Mouse (Mus musculus): ENCODE measurements around the gene Dip2c. TPM values are rescaled to one million over a fixed set of nuclear protein-coding genes. Genes with fewer than 3 reads are reported as not detected.

The Dip2c gene
- total and polyA plus RNA-seq, 3 experiments = 0.04 to 0.14 (median 0.08) TPM

GRCm38 (mm10) chr13:9297266-9297665 lies 20.9 kb downstream of the Dip2c start:
- H3K4me2 ChIP-seq (ENCODE audit: insufficient read depth, low read depth, poor library complexity, severe bottlenecking) = no peak overlapping the region
- no peaks in the 10 kb centered on the region for H3K36me3 ChIP-seq (replicated peaks in 1 of 2; ENCODE audit: control insufficient read depth in 1 of 2, insufficient read depth in 1 of 2, low read length in 1 of 2)
- in situ Hi-C loops (cut with MboI; ENCODE audit: low pct_ligation_motif_present, low pct_unique_long_range_greater_than_20kb, low sequenced_read_pairs) (no loop called here), dilution Hi-C loops (cut with MboI; ENCODE audit: extremely low pct_ligation_motif_present, extremely low pct_unique_long_range_greater_than_20kb, low sequenced_read_pairs) (no loop called here)
- no peak for DNase-seq (ENCODE audit: extremely low read depth)
- H3K27me3 ChIP-seq (replicated peaks) = no peaks in the 10 kb centered on the region
- no peak for TF ChIP-seq EP300 (IDR thresholded peaks at IDR 0.05; ENCODE audit: low read length)
- no peak for TF ChIP-seq TCF12 (IDR thresholded peaks at IDR 0.05; ENCODE audit: low read depth, low read length)
- no peak for TF ChIP-seq USF1 (IDR thresholded peaks at IDR 0.05; ENCODE audit: low read depth, low read length)
- TF ChIP-seq HCFC1 (IDR thresholded peaks at IDR 0.05; ENCODE audit: low read depth, low read length) = no peak
- no peak for TF ChIP-seq ZMIZ1 (IDR thresholded peaks at IDR 0.05; ENCODE audit: low read depth, low read length)
- TF ChIP-seq TBP (conservative IDR thresholded peaks at IDR 0.05; ENCODE audit: low read depth, low read length) = no peak
- TF ChIP-seq ETS1 (conservative IDR thresholded peaks at IDR 0.05; ENCODE audit: low read depth, low read length) = no peak
- TF ChIP-seq ZKSCAN1 (IDR thresholded peaks at IDR 0.05; ENCODE audit: borderline replicate concordance, low read depth, low read length) = no peak
- H3K9me3 ChIP-seq (replicated peaks; ENCODE audit: low read length) = no peaks in the 10 kb centered on the region
- H3K79me2 ChIP-seq (replicated peaks; ENCODE audit: control insufficient read depth, extremely low read depth, insufficient read depth, poor library complexity, severe bottlenecking) = no peaks in the 10 kb centered on the region
- no peak overlapping the region for H3K27ac ChIP-seq (ENCODE audit: insufficient read depth, low read depth)
- H3K9ac ChIP-seq (ENCODE audit: insufficient read depth, low read depth) = no peak overlapping the region
- H3K4me1 ChIP-seq (ENCODE audit: control insufficient read depth in 1 of 2, insufficient read depth in 2 of 2) = no peaks in the 10 kb centered on the region
- no peak overlapping the region for H3K4me3 ChIP-seq (replicated peaks in 1 of 3; ENCODE audit: low read depth in 2 of 3, low read length in 2 of 3, poor library complexity in 1 of 3)

DNA sequence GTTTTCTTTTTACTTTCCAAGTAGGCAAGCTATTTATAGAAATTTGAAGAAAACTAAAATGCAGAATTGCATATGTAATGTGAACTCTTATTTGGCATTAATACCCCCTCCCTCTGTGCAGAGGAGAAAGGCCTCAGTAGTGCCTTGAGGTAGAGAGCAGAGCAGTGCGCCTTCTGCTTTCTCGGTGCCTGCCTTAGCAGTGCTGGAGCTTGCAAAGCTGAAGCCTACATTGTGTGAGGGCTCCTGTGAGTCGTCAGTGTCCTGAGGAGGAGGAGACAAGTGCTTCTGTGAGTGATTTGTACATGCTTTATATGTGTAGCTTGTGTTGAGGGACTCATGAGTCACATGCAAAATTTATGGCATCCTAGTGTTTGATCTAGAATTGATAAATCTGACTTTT lies 21.4 kb downstream of the Dip2c start:
- H3K36me3 ChIP-seq (replicated peaks in 1 of 2; ENCODE audit: control insufficient read depth in 1 of 2, insufficient read depth in 1 of 2, low read length in 1 of 2) = no peaks in the 10 kb centered on the region
- dilution Hi-C loops (cut with MboI; ENCODE audit: extremely low pct_ligation_motif_present, extremely low pct_unique_long_range_greater_than_20kb, low sequenced_read_pairs) = no loop called here
- in situ Hi-C loops (cut with MboI; ENCODE audit: low pct_ligation_motif_present, low pct_unique_long_range_greater_than_20kb, low sequenced_read_pairs) = no loop called here

DNA sequence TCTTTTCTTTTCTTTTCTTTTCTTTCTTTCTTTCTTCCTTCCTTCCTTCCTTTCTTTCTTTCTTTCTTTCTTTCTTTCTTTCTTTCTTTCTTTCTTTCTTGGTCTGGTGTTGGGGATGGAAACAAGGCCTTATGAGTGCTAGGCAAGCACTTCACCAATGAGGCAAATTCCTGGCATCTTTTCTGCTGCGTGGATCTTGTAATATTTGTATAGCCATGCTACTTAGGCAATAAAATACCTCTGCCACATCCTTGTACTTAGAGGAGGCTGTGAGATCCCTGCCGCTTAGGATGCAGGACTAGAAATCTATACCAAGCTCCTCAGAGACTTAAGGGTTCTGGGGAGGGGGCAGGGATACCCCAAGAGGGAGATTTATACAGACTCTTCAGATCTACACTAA lies 23.3 kb downstream of the Dip2c start:
- no peak for DNase-seq (ENCODE audit: extremely low read depth)
- in situ Hi-C loops (cut with MboI; ENCODE audit: low pct_ligation_motif_present, low pct_unique_long_range_greater_than_20kb, low sequenced_read_pairs) (no loop called here), dilution Hi-C loops (cut with MboI; ENCODE audit: extremely low pct_ligation_motif_present, extremely low pct_unique_long_range_greater_than_20kb, low sequenced_read_pairs) (no loop called here)
- TF ChIP-seq NRF1 (IDR thresholded peaks at IDR 0.05; ENCODE audit: low read depth, low read length) (no peak), SIN3A (IDR thresholded peaks at IDR 0.05; ENCODE audit: low read length) (no peak), MYC (IDR thresholded peaks at IDR 0.05; ENCODE audit: low read depth, low read length) (no peak)
- H3K27me3 ChIP-seq (replicated peaks) = no peaks in the 10 kb centered on the region
- H3K4me1 ChIP-seq (ENCODE audit: control insufficient read depth in 1 of 2, insufficient read depth in 2 of 2) = no peaks in the 10 kb centered on the region
- no peak overlapping the region for H3K4me3 ChIP-seq (replicated peaks in 1 of 3; ENCODE audit: low read depth in 2 of 3, low read length in 2 of 3, poor library complexity in 1 of 3)
- no peak overlapping the region for H3K4me2 ChIP-seq (ENCODE audit: insufficient read depth, low read depth, poor library complexity, severe bottlenecking)
- no peak overlapping the region for H3K27ac ChIP-seq (ENCODE audit: insufficient read depth, low read depth)
- H3K79me2 ChIP-seq (replicated peaks; ENCODE audit: control insufficient read depth, extremely low read depth, insufficient read depth, poor library complexity, severe bottlenecking) = no peaks in the 10 kb centered on the region
- no peaks in the 10 kb centered on the region for H3K36me3 ChIP-seq (replicated peaks in 1 of 2; ENCODE audit: control insufficient read depth in 1 of 2, insufficient read depth in 1 of 2, low read length in 1 of 2)
- no peak overlapping the region for H3K9ac ChIP-seq (ENCODE audit: insufficient read depth, low read depth)
- H3K9me3 ChIP-seq (replicated peaks; ENCODE audit: low read length) = no peaks in the 10 kb centered on the region

More for the DNA sequence above, 21.4 kb downstream of the Dip2c start:
- no peak for TF ChIP-seq ETS1 (conservative IDR thresholded peaks at IDR 0.05; ENCODE audit: low read depth, low read length)
- TF ChIP-seq JUN (IDR thresholded peaks at IDR 0.05; ENCODE audit: insufficient read depth, low read depth, low read length) = no peak
- no peak for TF ChIP-seq MEF2A (IDR thresholded peaks at IDR 0.05; ENCODE audit: borderline replicate concordance, low read depth, low read length)
- Histone ChIP-seq H3K4me3 (replicated peaks in 1 of 3; ENCODE audit: low read depth in 2 of 3, low read length in 2 of 3, poor library complexity in 1 of 3) (no peak overlapping the region), H3K9me3 (replicated peaks; ENCODE audit: low read length) (no peaks in the 10 kb centered on the region), H3K9ac (ENCODE audit: insufficient read depth, low read depth) (no peak overlapping the region), H3K27ac (ENCODE audit: insufficient read depth, low read depth) (no peak overlapping the region), H3K27me3 (replicated peaks) (no peaks in the 10 kb centered on the region), H3K4me2 (ENCODE audit: insufficient read depth, low read depth, poor library complexity, severe bottlenecking) (no peak overlapping the region), H3K79me2 (replicated peaks; ENCODE audit: control insufficient read depth, extremely low read depth, insufficient read depth, poor library complexity, severe bottlenecking) (no peaks in the 10 kb centered on the region), H3K4me1 (ENCODE audit: control insufficient read depth in 1 of 2, insufficient read depth in 2 of 2) (no peaks in the 10 kb centered on the region)
- DNase-seq (ENCODE audit: extremely low read depth) = no peak
